Mouse (Mus musculus) midbrain, embryonic 11.5 days (tissue): ENCODE results near the gene Shmt2. TPM values are rescaled to one million over a fixed set of nuclear protein-coding genes. Genes with fewer than 3 reads are reported as not detected.
A peak's percentile ranks its signal among the peaks of the same experiment; 100 is the strongest.

Experiments used
- ATAC-seq: fragments of 200-750 bp; cut with Nextera tagmentation; 2 replicates; pipeline ENCODE4 v1.8.0; 2017; ENCODE audit warnings: moderate TSS enrichment, moderate library complexity; ENCODE audit not compliant: low FRiP score
- DNase-seq: peaks from one replicate; pipeline ENCODE4 v3.0.0; 2015; ENCODE audit warnings: low spot score; ENCODE audit errors: missing footprints
- H3K27ac ChIP-seq: fragments of 300-500 bp; sonication (generic); 2 replicates; pipeline ENCODE4 v1.5.1; 2014; ENCODE audit warnings: low read depth, low read length
- H3K27me3 ChIP-seq: fragments of 300-500 bp; sonication (generic); 2 replicates; pipeline ENCODE4 v1.6.1; 2014; ENCODE audit warnings: mild to moderate bottlenecking, low read length, moderate library complexity, mixed read lengths; ENCODE audit not compliant: control insufficient read depth, insufficient read depth
- H3K36me3 ChIP-seq: fragments of 300-500 bp; sonication (generic); 2 replicates; pipeline ENCODE4 v1.6.1; 2014; ENCODE audit warnings: mild to moderate bottlenecking, low read length, moderate library complexity, mixed read lengths; ENCODE audit not compliant: control insufficient read depth, insufficient read depth
- H3K4me1 ChIP-seq: fragments of 300-500 bp; sonication (generic); 2 replicates; pipeline ENCODE4 v1.6.1; 2014; ENCODE audit warnings: low read length; ENCODE audit not compliant: control insufficient read depth, insufficient read depth
- H3K4me2 ChIP-seq: fragments of 300-500 bp; sonication (generic); 2 replicates; pipeline ENCODE4 v1.6.1; 2014; ENCODE audit warnings: mild to moderate bottlenecking, moderate library complexity
- H3K4me3 ChIP-seq: fragments of 300-500 bp; sonication (generic); 2 replicates; pipeline ENCODE4 v1.5.1; 2014; ENCODE audit warnings: low read depth, low read length
- H3K9ac ChIP-seq: fragments of 300-500 bp; sonication (generic); 2 replicates; pipeline ENCODE4 v1.6.1; 2014; ENCODE audit warnings: low read length
- H3K9me3 ChIP-seq: fragments of 300-500 bp; sonication (generic); 2 replicates; pipeline ENCODE4 v1.6.1; 2016; ENCODE audit warnings: low read length; ENCODE audit not compliant: control insufficient read depth
- WGBS: fragments of 180-500 bp; shearing (Covaris S2); extraction: QIAGEN DNeasy Blood & Tissue Kit; methylation state at CpG from one replicate; pipeline ENCODE4 v1.1.7; 2014; 5-methylcytosine and 5-hydroxymethylcytosine counted together
- polyA plus RNA-seq: library from polyadenylated mRNA; unstranded; fragments of >200 nt; fragmentation: Nextera tagmentation; extraction: Ambion mirVana; gene quantifications from 2 replicates; pipeline ENCODE4 v1.2.1, GENCODE M21; 2014

The Shmt2 gene
- polyA plus RNA-seq, 1 experiment from 2014 or later, result 74.8 TPM

- Histone ChIP-seq H3K4me2 (peak overlapping the region; percentile 72), H3K4me3 (peak overlapping the region; percentile 34; the same call in 1 of the 2 replicates), H3K9me3 (no peaks in the 10 kb centered on the region), H3K27me3 (peaks cover 60% of the 10 kb centered on the region), H3K4me1 (peaks cover 63% of the 10 kb centered on the region), H3K27ac (peak overlapping the region; percentile 22), H3K36me3 (no peaks in the 10 kb centered on the region), H3K9ac (peak overlapping the region; percentile 62)
- 7% methylated on average over 11 of the region's 11 CpGs for WGBS
- ATAC-seq (no peak), DNase-seq (peak; percentile 89)
Measured at GRCm38 (mm10) chr10:127510895-127511617, 11.2 kb downstream of the Shmt2 start.

- H3K27ac ChIP-seq, result peak overlapping the region; percentile 48
- H3K9me3 ChIP-seq, result no peaks in the 10 kb centered on the region
- H3K4me1 ChIP-seq, result peaks cover 53% of the 10 kb centered on the region
- no peak for ATAC-seq
- H3K4me3 ChIP-seq, result peak overlapping the region; percentile 40
- 0 out of 2 replicates have a peak overlapping the region, but pooled peaks have one; percentile 4 for H3K9ac ChIP-seq
- no peaks in the 10 kb centered on the region for H3K36me3 ChIP-seq
- peaks cover 58% of the 10 kb centered on the region for H3K27me3 ChIP-seq
- 4% methylated on average over 17 of the region's 17 CpGs for WGBS
- peak overlapping the region; percentile 66 for H3K4me2 ChIP-seq
- peak; percentile 89 for DNase-seq
Measured at GRCm38 (mm10) chr10:127509837-127510701, 12.2 kb downstream of the Shmt2 start.

- under 1% methylated on average over 35 of the region's 35 CpGs for WGBS
- no peaks in the 10 kb centered on the region for H3K36me3 ChIP-seq
- H3K27ac ChIP-seq, result peak overlapping the region; percentile 48
- H3K27me3 ChIP-seq, result peaks cover 50% of the 10 kb centered on the region
- peak; percentile 100 for DNase-seq
- peaks cover 46% of the 10 kb centered on the region for H3K4me1 ChIP-seq
- H3K9me3 ChIP-seq, result no peaks in the 10 kb centered on the region
- peak; percentile 75 for ATAC-seq
- peak overlapping the region; percentile 40 for H3K4me3 ChIP-seq
- H3K9ac ChIP-seq, result peak overlapping the region; percentile 48
- peak overlapping the region; percentile 66 for H3K4me2 ChIP-seq
Measured at GRCm38 (mm10) chr10:127509051-127509836, 13.0 kb downstream of the Shmt2 start.

GRCm38 (mm10) chr10:127508239-127508638 lies 14.0 kb downstream of the Shmt2 start:
- ATAC-seq (no peak), DNase-seq (peak; percentile 98)
- Histone ChIP-seq H3K9ac (no peak overlapping the region; the same call in 1 of the 2 replicates), H3K4me3 (no peak overlapping the region), H3K4me2 (peak overlapping the region; percentile 66), H3K27me3 (peaks cover 40% of the 10 kb centered on the region), H3K27ac (no peak overlapping the region), H3K4me1 (peaks cover 36% of the 10 kb centered on the region), H3K9me3 (no peaks in the 10 kb centered on the region), H3K36me3 (no peaks in the 10 kb centered on the region)
- 1% methylated on average over 15 of the region's 15 CpGs for WGBS

GRCm38 (mm10) chr10:127500894-127501893 lies 21.1 kb downstream of the Shmt2 start, which contains the start of gene Stac3:
Gene Stac3, plus strand, starts transcription at chr10:127501686.
- no peak within 1 kb of the TSS for H3K4me2 ChIP-seq
- H3K27ac ChIP-seq, result no peak within 1 kb of the TSS
- no peaks in the 10 kb centered on the region for H3K4me1 ChIP-seq
- no peak within 1 kb of the TSS for H3K4me3 ChIP-seq
- H3K9ac ChIP-seq, result no peak within 1 kb of the TSS
- peaks cover 4% of the 10 kb centered on the region for H3K36me3 ChIP-seq
- peak; percentile 17 for DNase-seq
- no peaks in the 10 kb centered on the region; the same call in 1 of the 2 replicates for H3K27me3 ChIP-seq
- ATAC-seq, result no peak
- no peaks in the 10 kb centered on the region for H3K9me3 ChIP-seq
- 84% methylated on average over 13 of the region's 13 CpGs for WGBS

- H3K4me2 ChIP-seq, result no peak overlapping the region
- H3K9me3 ChIP-seq, result no peaks in the 10 kb centered on the region
- no peaks in the 10 kb centered on the region for H3K4me1 ChIP-seq
- DNase-seq, result peak; percentile 10
- H3K36me3 ChIP-seq, result peaks cover 10% of the 10 kb centered on the region
- H3K4me3 ChIP-seq, result no peak overlapping the region
- H3K27me3 ChIP-seq, result no peaks in the 10 kb centered on the region; the same call in 1 of the 2 replicates
- no peak for ATAC-seq
- no peak overlapping the region for H3K27ac ChIP-seq
- H3K9ac ChIP-seq, result no peak overlapping the region
- 88% methylated on average over 4 of the region's 4 CpGs for WGBS
Measured at GRCm38 (mm10) chr10:127500042-127500441, 22.2 kb downstream of the Shmt2 start.

GRCm38 (mm10) chr10:127499516-127499915 lies 22.7 kb downstream of the Shmt2 start:
- ATAC-seq (no peak), DNase-seq (no peak)
- no peaks in the 10 kb centered on the region for H3K4me1 ChIP-seq
- H3K4me3 ChIP-seq, result no peak overlapping the region
- peaks cover 15% of the 10 kb centered on the region for H3K36me3 ChIP-seq
- 89% methylated on average over 5 of the region's 5 CpGs for WGBS
- no peak overlapping the region for H3K9ac ChIP-seq
- H3K27me3 ChIP-seq, result no peaks in the 10 kb centered on the region; the same call in 1 of the 2 replicates
- no peak overlapping the region for H3K4me2 ChIP-seq
- H3K9me3 ChIP-seq, result no peaks in the 10 kb centered on the region
- no peak overlapping the region for H3K27ac ChIP-seq

- Histone ChIP-seq H3K4me1 (no peaks in the 10 kb centered on the region), H3K9me3 (no peaks in the 10 kb centered on the region), H3K4me3 (no peak overlapping the region), H3K36me3 (peaks cover 22% of the 10 kb centered on the region), H3K4me2 (no peak overlapping the region), H3K27me3 (no peaks in the 10 kb centered on the region), H3K9ac (no peak overlapping the region), H3K27ac (no peak overlapping the region)
- ATAC-seq (no peak), DNase-seq (peak; percentile 73)
- 96% methylated on average over 3 of the region's 3 CpGs for WGBS
Measured at GRCm38 (mm10) chr10:127496156-127496555, 26.1 kb downstream of the Shmt2 start.
